22 mouse cellular contexts compared by ENCODE assay signal in genomic region chr5:72960096-72960495, GRCm38 (mm10). TPM values are rescaled to one million over a fixed set of nuclear protein-coding genes. Genes with fewer than 3 reads are reported as not detected.
"Had no signal": no experiment of that assay in that cellular context is flagged by ENCODE, and none has a peak within 500 bp of the region (broad histone marks: within the 10 kb centered on the region; RNA-seq: fewer than 3 reads in every experiment).

No protein-coding gene starts in this region.

- H3K4me3 ChIP-seq: kidney, embryonic 15.5 days; limb, embryonic 15.5 days; midbrain, embryonic 12.5 days; neural tube, embryonic 13.5 days had no signal

- ATAC-seq: midbrain, embryonic 16.5 days had no signal

- H3K4me2 ChIP-seq: kidney, embryonic 15.5 days; limb, embryonic 15.5 days; midbrain, embryonic 12.5 days; neural tube, embryonic 13.5 days had no signal

- H3K9ac ChIP-seq: kidney, embryonic 15.5 days; limb, embryonic 15.5 days; liver, embryonic 14.5 days; midbrain, embryonic 12.5 days; neural tube, embryonic 13.5 days had no signal

- H3K27me3 ChIP-seq: kidney, embryonic 15.5 days; limb, embryonic 15.5 days; midbrain, embryonic 12.5 days; neural tube, embryonic 13.5 days had no signal

- H3K4me1 ChIP-seq: limb, embryonic 15.5 days; midbrain, embryonic 12.5 days; neural tube, embryonic 13.5 days had no signal

- DNase-seq: kidney, adult 11 months; lung, adult 18-20 months; lung, postnatal 10 days; retina, postnatal 1 day; right cerebral cortex, postnatal 4 days; spleen, adult 18-20 months; thymus, adult 2 months; thymus, postnatal 25 days had no signal

- H3K27ac ChIP-seq: kidney, embryonic 15.5 days; limb, embryonic 15.5 days; liver, embryonic 14.5 days; midbrain, embryonic 12.5 days; neural tube, embryonic 13.5 days had no signal

- H3K9me3 ChIP-seq: kidney, embryonic 15.5 days; limb, embryonic 15.5 days; midbrain, embryonic 12.5 days; neural tube, embryonic 13.5 days had no signal

RNA-seq across cellular contexts. Expression of gene Gm10135, which starts 14.4 kb away (rescaled TPM):
- total RNA-seq: layer of hippocampus, adult 18-20 months; layer of hippocampus, postnatal 14 days; left cerebral cortex, adult 18-20 months; left cerebral cortex, postnatal 14 days had no signal
- polyA plus RNA-seq: kidney, embryonic 15.5 days; limb, embryonic 11.5 days; limb, embryonic 15.5 days; liver, embryonic 14.5 days; midbrain, embryonic 12.5 days; midbrain, embryonic 16.5 days; neural tube, embryonic 13.5 days; stomach, embryonic 14.5 days; testis, adult 2 months; thymus, adult 2 months had no signal

RNA-seq across cellular contexts. Expression of gene Slc10a4, which starts 46.6 kb away (rescaled TPM):
- total RNA-seq: megakaryocyte-erythroid progenitor cell, adult 5-6 weeks had no signal
